Mouse (Mus musculus): ENCODE data around the gene Nrxn2.

Nrxn2 gene

GRCm38 (mm10) chr19:6495714-6496113 is 77.2 kb downstream of the Nrxn2 start:
- no peak for DNase-seq

GRCm38 (mm10) chr19:6496462-6497149 is 78.1 kb downstream of the Nrxn2 start:
- DNase-seq: no peak

- no peak for DNase-seq
Observed at GRCm38 (mm10) chr19:6497150-6497801, 78.7 kb downstream of the Nrxn2 start.

GRCm38 (mm10) chr19:6497803-6498202 is 79.3 kb downstream of the Nrxn2 start:
- no peak for DNase-seq

GRCm38 (mm10) chr19:6498350-6499131 is 80.0 kb downstream of the Nrxn2 start:
- DNase-seq: no peak

GRCm38 (mm10) chr19:6499860-6500635 is 81.5 kb downstream of the Nrxn2 start:
- no peak for DNase-seq

GRCm38 (mm10) chr19:6500636-6501025 is 82.1 kb downstream of the Nrxn2 start:
- no peak for DNase-seq

GRCm38 (mm10) chr19:6502035-6502541 is 83.6 kb downstream of the Nrxn2 start:
- no peak for DNase-seq

- DNase-seq: no peak
Observed at GRCm38 (mm10) chr19:6502543-6503319, 84.2 kb downstream of the Nrxn2 start.

- no peak for DNase-seq
Observed at GRCm38 (mm10) chr19:6503926-6504655, 85.6 kb downstream of the Nrxn2 start.

- no peak for DNase-seq
Observed at GRCm38 (mm10) chr19:6504656-6505045, 86.1 kb downstream of the Nrxn2 start.

GRCm38 (mm10) chr19:6507393-6507792 is 88.9 kb downstream of the Nrxn2 start:
- DNase-seq: no peak

GRCm38 (mm10) chr19:6509881-6510280 is 91.3 kb downstream of the Nrxn2 start:
- no peak for DNase-seq

- no peak for DNase-seq
Observed at GRCm38 (mm10) chr19:6510546-6510945, 92.0 kb downstream of the Nrxn2 start.

- no peak for DNase-seq
Observed at GRCm38 (mm10) chr19:6513389-6514139, 95.0 kb downstream of the Nrxn2 start.

- no peak for DNase-seq
Observed at GRCm38 (mm10) chr19:6514940-6515339, 96.4 kb downstream of the Nrxn2 start.

GRCm38 (mm10) chr19:6515448-6515847 is 96.9 kb downstream of the Nrxn2 start:
- DNase-seq: no peak

- no peak for DNase-seq
Observed at GRCm38 (mm10) chr19:6516153-6516552, 97.6 kb downstream of the Nrxn2 start.

GRCm38 (mm10) chr19:6518601-6519000 is 100.1 kb downstream of the Nrxn2 start:
- DNase-seq: no peak

- DNase-seq: no peak
Observed at GRCm38 (mm10) chr19:6519483-6519882, 101.0 kb downstream of the Nrxn2 start.
